Mouse (Mus musculus) embryonic facial prominence, embryonic 11.5 days (tissue): ENCODE measurements around the gene Irf2bp2. TPM values are rescaled to one million over a fixed set of nuclear protein-coding genes. Genes with fewer than 3 reads are reported as not detected.

Experiments used
- ATAC-seq: fragments of 200-750 bp; cut with Nextera tagmentation; replicated peaks from 2 replicates; pipeline ENCODE4 v1.8.0; 2017; ENCODE audit warnings: low read depth; ENCODE audit not compliant: insufficient number of reproducible peaks, low FRiP score, low TSS enrichment
- DNase-seq: peaks from one replicate; pipeline ENCODE4 v3.0.0-alpha.2; 2015; ENCODE audit warnings: low spot score
- H3K27ac ChIP-seq: fragments of 300-500 bp; sonication (generic); replicated peaks from 2 replicates; pipeline ENCODE4 v1.5.1; 2014; ENCODE audit warnings: mild to moderate bottlenecking, low read depth, low read length, control low read depth
- H3K27me3 ChIP-seq: fragments of 300-500 bp; sonication (generic); 2 replicates; pipeline ENCODE4 v1.6.1; 2014; ENCODE audit warnings: mild to moderate bottlenecking, low read length, moderate library complexity, mixed read lengths; ENCODE audit not compliant: control insufficient read depth, insufficient read depth
- H3K36me3 ChIP-seq: fragments of 300-500 bp; sonication (generic); replicated peaks from 2 replicates; pipeline ENCODE4 v1.6.1; 2014; ENCODE audit warnings: low read depth, mild to moderate bottlenecking, low read length, moderate library complexity, mixed read lengths; ENCODE audit not compliant: control insufficient read depth, insufficient read depth
- H3K4me1 ChIP-seq: fragments of 300-500 bp; sonication (generic); 2 replicates; pipeline ENCODE4 v1.6.1; 2014; ENCODE audit warnings: low read length, mixed read lengths; ENCODE audit not compliant: control insufficient read depth, insufficient read depth
- H3K4me2 ChIP-seq: fragments of 300-500 bp; sonication (generic); 2 replicates; pipeline ENCODE4 v1.6.1; 2014; ENCODE audit warnings: low read depth, mild to moderate bottlenecking, control low read depth, low read length, moderate library complexity
- H3K4me3 ChIP-seq: fragments of 300-500 bp; sonication (generic); 2 replicates; pipeline ENCODE4 v1.5.1; 2014; ENCODE audit warnings: low read depth, low read length, control low read depth
- H3K9ac ChIP-seq: fragments of 300-500 bp; sonication (generic); replicated peaks from 2 replicates; pipeline ENCODE4 v1.6.1; 2014; ENCODE audit warnings: mild to moderate bottlenecking, control low read depth, low read length
- H3K9me3 ChIP-seq: fragments of 300-500 bp; sonication (generic); replicated peaks from 2 replicates; pipeline ENCODE4 v1.6.1; 2016; ENCODE audit warnings: mild to moderate bottlenecking, low read length, inconsistent platforms, mixed read lengths; ENCODE audit not compliant: control insufficient read depth
- WGBS: fragments of 180-500 bp; shearing (Covaris S2); extraction: QIAGEN DNeasy Blood & Tissue Kit; methylation state at CpG from one replicate; pipeline ENCODE4 v1.1.7; 2014; 5-methylcytosine and 5-hydroxymethylcytosine counted together
- polyA plus RNA-seq: library from polyadenylated mRNA; unstranded; fragments of >200 nt; fragmentation: Nextera tagmentation; extraction: Ambion mirVana; gene quantifications from 2 replicates; pipeline ENCODE4 v1.2.1, GENCODE M21; 2014

Irf2bp2 gene
- polyA plus RNA-seq, 1 experiment from 2014 or later, result 6.9 TPM

DNA sequence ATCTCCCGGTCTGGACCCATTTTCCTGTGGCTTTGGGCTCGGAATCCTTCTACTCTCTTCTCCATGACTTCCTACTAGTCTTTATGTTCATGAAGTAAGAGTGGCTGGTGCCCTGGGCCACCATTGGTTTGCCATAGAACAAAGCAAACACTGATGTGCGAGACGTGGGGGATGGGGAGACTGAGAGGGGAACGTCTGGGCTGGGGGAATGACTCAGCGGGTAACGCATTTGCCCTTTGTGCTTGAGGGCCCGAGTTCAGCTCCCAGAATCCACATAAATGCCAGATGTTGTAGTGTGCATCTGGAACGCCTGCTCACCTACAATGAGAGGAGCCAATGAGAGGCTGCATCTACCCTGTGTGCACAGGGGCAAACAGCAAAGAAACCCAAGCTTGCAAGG is 36.4 kb downstream of the Irf2bp2 start:
- no peaks in the 10 kb centered on the region for H3K9me3 ChIP-seq
- H3K27ac ChIP-seq, result no peak overlapping the region
- H3K27me3 ChIP-seq, result no peaks in the 10 kb centered on the region
- 0 out of 2 replicates have a peak, but pooled peaks cover 2% of the 10 kb centered on the region for H3K4me1 ChIP-seq
- no peak overlapping the region for H3K9ac ChIP-seq
- no peaks in the 10 kb centered on the region for H3K36me3 ChIP-seq
- WGBS, result 20% methylated on average over 9 of the region's 9 CpGs
- H3K4me3 ChIP-seq, result no peak overlapping the region
- peak; percentile 63 for DNase-seq
- ATAC-seq, result no peak
- H3K4me2 ChIP-seq, result no peak overlapping the region

DNA sequence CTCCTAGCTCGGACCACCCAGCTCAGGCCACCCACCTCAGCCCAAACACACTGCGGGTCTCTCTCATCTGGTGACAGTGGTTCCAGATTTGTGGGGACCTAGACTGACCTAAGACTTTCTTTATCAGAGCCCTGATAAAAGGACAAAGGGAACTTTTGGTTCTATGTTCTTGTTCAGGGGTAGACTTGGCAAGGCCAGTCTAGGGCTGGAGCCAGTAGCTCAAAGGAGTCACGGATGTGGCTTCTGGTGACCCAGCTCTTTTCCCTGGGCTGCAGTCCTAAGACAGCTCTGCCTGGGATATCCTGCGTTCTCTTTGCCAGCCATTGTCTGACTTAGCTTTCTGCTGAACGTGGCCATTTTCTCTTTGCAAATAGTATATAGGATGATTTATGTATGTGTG is 37.1 kb downstream of the Irf2bp2 start:
- Histone ChIP-seq H3K4me3 (no peak overlapping the region), H3K4me2 (no peak overlapping the region), H3K27ac (no peak overlapping the region), H3K9ac (no peak overlapping the region), H3K36me3 (no peaks in the 10 kb centered on the region), H3K27me3 (no peaks in the 10 kb centered on the region), H3K9me3 (no peaks in the 10 kb centered on the region), H3K4me1 (0 out of 2 replicates have a peak, but pooled peaks cover 2% of the 10 kb centered on the region)
- DNase-seq, result no peak
- no peak for ATAC-seq
- WGBS, result 94% methylated on average over 5 of the region's 5 CpGs

GRCm38 (mm10) chr8:126554741-126555140 is 39.0 kb downstream of the Irf2bp2 start:
- no peak overlapping the region for H3K9ac ChIP-seq
- ATAC-seq (no peak), DNase-seq (no peak)
- 0 out of 2 replicates have a peak, but pooled peaks cover 2% of the 10 kb centered on the region for H3K4me1 ChIP-seq
- H3K4me2 ChIP-seq, result no peak overlapping the region
- no peaks in the 10 kb centered on the region for H3K36me3 ChIP-seq
- no peaks in the 10 kb centered on the region for H3K9me3 ChIP-seq
- 91% methylated on average over 4 of the region's 4 CpGs for WGBS
- no peak overlapping the region for H3K4me3 ChIP-seq
- no peaks in the 10 kb centered on the region for H3K27me3 ChIP-seq
- no peak overlapping the region for H3K27ac ChIP-seq

DNA sequence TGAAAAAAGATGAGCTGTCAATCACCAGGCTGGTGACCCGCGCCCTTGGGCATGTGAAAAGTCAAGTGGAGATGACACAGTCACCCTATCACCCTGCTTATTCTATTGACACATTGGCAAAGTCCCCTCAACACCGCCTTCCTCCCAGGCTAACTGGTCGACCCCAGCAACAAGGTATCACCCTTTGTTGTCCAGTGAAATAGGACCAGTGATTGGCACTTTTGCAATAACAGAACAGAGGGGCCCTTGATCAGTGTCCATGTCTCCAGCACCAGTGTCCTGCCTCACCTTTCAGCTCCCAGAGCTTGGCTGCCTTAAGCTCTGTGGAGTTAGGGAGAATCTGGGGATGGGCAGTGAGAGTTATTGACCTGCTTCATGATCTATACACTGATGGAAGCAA is 41.9 kb downstream of the Irf2bp2 start:
- Histone ChIP-seq H3K9ac (no peak overlapping the region), H3K9me3 (no peaks in the 10 kb centered on the region), H3K36me3 (no peaks in the 10 kb centered on the region), H3K4me1 (no peaks in the 10 kb centered on the region), H3K27me3 (no peaks in the 10 kb centered on the region), H3K4me2 (no peak overlapping the region), H3K4me3 (no peak overlapping the region), H3K27ac (no peak overlapping the region)
- DNase-seq (no peak), ATAC-seq (no peak)
- 82% methylated on average over 4 of the region's 4 CpGs for WGBS

DNA sequence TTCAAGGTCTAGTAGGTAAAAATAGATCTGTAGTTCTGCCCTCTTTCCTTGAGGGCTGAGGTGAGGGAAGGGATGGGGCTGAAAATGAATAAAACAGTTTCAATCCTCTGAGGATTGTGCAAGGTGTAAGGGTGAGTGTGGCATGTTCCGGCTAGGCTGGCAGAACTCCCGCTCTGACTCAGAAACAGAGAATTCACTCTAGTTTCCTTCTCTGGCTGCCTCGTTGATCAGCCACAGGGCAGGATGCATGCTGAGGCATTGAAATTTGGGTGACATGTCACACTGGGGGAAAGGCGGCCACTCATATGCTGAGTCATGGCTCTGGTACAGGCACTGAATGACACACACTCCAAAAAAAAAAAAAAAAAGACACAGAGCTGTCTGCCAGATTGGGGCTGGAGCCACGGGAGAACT is 42.8 kb downstream of the Irf2bp2 start:
- ATAC-seq (no peak), DNase-seq (no peak)
- 80% methylated on average over 5 of the region's 5 CpGs for WGBS
- Histone ChIP-seq H3K36me3 (no peaks in the 10 kb centered on the region), H3K27ac (no peak overlapping the region), H3K9ac (no peak overlapping the region), H3K4me1 (no peaks in the 10 kb centered on the region), H3K4me3 (no peak overlapping the region), H3K9me3 (no peaks in the 10 kb centered on the region), H3K4me2 (no peak overlapping the region), H3K27me3 (no peaks in the 10 kb centered on the region)

DNA sequence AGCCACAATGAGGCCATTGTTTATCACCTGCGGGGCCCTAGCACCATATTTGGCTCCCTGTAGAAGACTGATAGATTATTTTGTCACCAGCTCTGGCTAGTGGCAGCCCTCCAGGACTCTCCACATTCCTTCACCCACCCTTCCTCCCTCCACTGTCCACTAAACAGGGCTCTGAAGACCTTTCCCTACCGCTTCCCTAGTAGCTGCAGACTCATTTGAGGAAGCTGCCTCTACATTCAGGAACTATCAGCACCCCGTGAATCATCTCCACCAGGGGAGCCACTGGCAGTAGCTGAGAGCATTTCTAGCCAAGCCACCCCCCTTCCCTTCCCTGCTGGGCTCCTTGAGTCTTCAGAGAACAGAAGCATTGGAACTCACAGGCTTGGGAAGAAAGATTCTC is 45.9 kb downstream of the Irf2bp2 start:
- H3K4me1 ChIP-seq, result no peaks in the 10 kb centered on the region
- DNase-seq (no peak), ATAC-seq (no peak)
- H3K9me3 ChIP-seq, result no peaks in the 10 kb centered on the region
- no peak overlapping the region for H3K27ac ChIP-seq
- no peaks in the 10 kb centered on the region for H3K27me3 ChIP-seq
- H3K4me2 ChIP-seq, result no peak overlapping the region
- no peak overlapping the region for H3K9ac ChIP-seq
- no peak overlapping the region for H3K4me3 ChIP-seq
- WGBS, result 73% methylated on average over 3 of the region's 3 CpGs
- H3K36me3 ChIP-seq, result no peaks in the 10 kb centered on the region

GRCm38 (mm10) chr8:126547361-126547760 is 46.4 kb downstream of the Irf2bp2 start:
- WGBS, result 87% methylated on average over 4 of the region's 4 CpGs
- no peak for DNase-seq

DNA sequence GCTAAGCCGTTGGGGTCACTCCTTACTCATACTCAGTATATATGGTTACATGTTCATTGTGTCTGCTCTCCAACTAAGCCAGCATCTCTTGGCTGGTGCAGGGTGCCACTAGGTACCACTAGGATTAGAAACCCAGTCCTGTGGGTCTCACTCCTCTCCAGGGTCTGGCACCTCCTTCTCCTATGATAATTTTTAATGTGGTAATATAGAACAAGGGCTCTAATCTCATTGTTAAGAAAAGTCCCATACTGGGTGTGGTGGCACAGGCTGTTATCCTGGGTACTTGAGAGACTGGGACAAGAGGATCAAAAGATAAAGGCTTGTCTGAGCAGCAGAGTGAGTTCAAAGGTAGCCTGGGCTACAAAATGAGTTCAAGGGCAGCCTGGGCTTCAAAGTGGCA is 47.3 kb downstream of the Irf2bp2 start:
- H3K36me3 ChIP-seq, result no peaks in the 10 kb centered on the region
- no peak overlapping the region for H3K9ac ChIP-seq
- H3K27me3 ChIP-seq, result no peaks in the 10 kb centered on the region
- no peaks in the 10 kb centered on the region for H3K9me3 ChIP-seq
- H3K4me1 ChIP-seq, result no peaks in the 10 kb centered on the region
- DNase-seq (no peak), ATAC-seq (no peak)
- H3K27ac ChIP-seq, result no peak overlapping the region
- WGBS, result 77% methylated on average over 1 of the region's 1 CpGs
- no peak overlapping the region for H3K4me2 ChIP-seq
- no peak overlapping the region for H3K4me3 ChIP-seq

More at GRCm38 (mm10) chr8:126547361-126547760, 46.4 kb downstream of the Irf2bp2 start:
- Histone ChIP-seq H3K4me2 (no peak overlapping the region), H3K36me3 (no peaks in the 10 kb centered on the region), H3K4me1 (no peaks in the 10 kb centered on the region), H3K9me3 (no peaks in the 10 kb centered on the region), H3K27ac (no peak overlapping the region), H3K4me3 (no peak overlapping the region), H3K27me3 (no peaks in the 10 kb centered on the region), H3K9ac (no peak overlapping the region)
- no peak for ATAC-seq
